Mouse (Mus musculus) granulocyte monocyte progenitor cell, adult 5-6 weeks (primary cell): ENCODE data around the gene B4galt5. TPM values are rescaled to one million over a fixed set of nuclear protein-coding genes. Genes with fewer than 3 reads are reported as not detected.

Experiments used
- ATAC-seq: replicated peaks from 2 replicates; pipeline ENCODE4 v1.8.0; 2016; ENCODE audit warnings: mild to moderate bottlenecking, moderate TSS enrichment, inconsistent platforms; ENCODE audit not compliant: poor library complexity, severe bottlenecking
- total RNA-seq, 2 experiments: library from RNA; stranded (forward) in 1 of 2; stranded (reverse) in 1 of 2; fragments of 200-712, 200-1000 nt in 1 of 2; fragments of >200 nt in 1 of 2; fragmentation: Nextera tagmentation in 1 of 2; gene quantifications; 2 replicates each; pipeline ENCODE4 v1.2.3; 2014 to 2017

B4galt5 gene
- total RNA-seq, 2 experiments from 2014 or later = 5.0 to 19.3 TPM

DNA sequence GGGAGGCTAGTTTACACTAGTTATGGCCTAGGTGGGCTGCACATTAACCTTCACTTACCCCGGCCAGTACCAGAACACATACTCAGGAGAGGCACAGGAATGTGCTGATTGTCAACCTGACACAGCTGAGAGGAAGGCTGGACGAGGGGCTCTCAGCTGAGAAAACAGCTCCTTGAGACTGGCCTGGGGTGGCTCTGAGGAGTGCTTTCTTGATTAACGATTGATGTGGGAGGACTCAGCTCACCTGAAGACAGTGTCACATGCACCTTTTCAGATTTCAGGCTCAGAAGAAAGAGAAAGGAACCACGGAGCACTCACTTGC, 42.7 kb downstream of the B4galt5 start:
- ATAC-seq = no peak

GRCm38 (mm10) chr2:167305382-167306272, 43.4 kb downstream of the B4galt5 start:
- ATAC-seq = no peak

GRCm38 (mm10) chr2:167304651-167305381, 44.2 kb downstream of the B4galt5 start:
- no peak for ATAC-seq

GRCm38 (mm10) chr2:167303806-167304205, 45.2 kb downstream of the B4galt5 start:
- ATAC-seq = no peak

GRCm38 (mm10) chr2:167303196-167303595, 45.8 kb downstream of the B4galt5 start:
- ATAC-seq = no peak

DNA sequence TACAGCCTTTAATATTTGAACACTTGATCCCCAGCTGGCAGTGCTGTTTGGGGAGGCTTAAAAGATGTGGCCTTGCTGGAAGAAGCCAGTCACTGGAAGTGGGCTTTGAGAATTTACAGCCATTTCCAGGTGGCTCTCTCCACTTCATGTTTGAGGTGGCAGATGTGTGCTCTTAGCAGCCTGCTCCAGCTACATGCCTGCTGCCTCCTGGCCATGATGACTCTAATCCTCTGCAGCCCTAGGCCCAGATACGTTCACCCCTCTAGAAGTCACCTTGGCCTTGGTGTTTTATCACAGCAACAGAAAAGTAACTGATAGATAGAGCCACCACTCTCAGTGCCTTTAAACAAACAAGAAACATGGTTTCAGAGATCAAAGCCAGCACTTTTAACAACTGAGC, 46.3 kb downstream of the B4galt5 start:
- ATAC-seq = no peak

DNA sequence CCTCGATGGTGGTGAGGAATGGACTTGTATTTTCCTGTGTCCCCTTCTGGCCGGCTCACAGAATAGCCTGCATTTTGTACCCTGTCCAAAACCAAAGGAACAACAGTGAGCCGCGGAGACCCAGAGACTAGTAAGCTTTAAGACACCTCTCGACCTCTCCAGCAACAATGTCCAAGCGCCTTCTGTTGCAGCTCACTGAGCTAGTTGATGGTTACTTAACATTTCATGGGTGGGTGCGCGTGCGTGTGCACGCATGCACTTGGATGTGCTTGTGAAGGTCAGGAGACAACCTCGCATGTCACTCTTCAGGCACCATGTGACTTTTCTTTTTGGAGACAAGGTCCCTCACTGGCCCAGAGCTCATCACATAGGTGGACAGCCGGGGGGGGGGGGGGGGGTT, 47.0 kb downstream of the B4galt5 start:
- ATAC-seq = no peak

- no peak for ATAC-seq
These were observed 47.4 kb downstream of the B4galt5 start for GRCm38 (mm10) chr2:167301601-167302000.

- no peak for ATAC-seq
These were observed 48.0 kb downstream of the B4galt5 start for GRCm38 (mm10) chr2:167300943-167301497.

GRCm38 (mm10) chr2:167299861-167300667, 48.9 kb downstream of the B4galt5 start:
- ATAC-seq = peak; percentile 46

DNA sequence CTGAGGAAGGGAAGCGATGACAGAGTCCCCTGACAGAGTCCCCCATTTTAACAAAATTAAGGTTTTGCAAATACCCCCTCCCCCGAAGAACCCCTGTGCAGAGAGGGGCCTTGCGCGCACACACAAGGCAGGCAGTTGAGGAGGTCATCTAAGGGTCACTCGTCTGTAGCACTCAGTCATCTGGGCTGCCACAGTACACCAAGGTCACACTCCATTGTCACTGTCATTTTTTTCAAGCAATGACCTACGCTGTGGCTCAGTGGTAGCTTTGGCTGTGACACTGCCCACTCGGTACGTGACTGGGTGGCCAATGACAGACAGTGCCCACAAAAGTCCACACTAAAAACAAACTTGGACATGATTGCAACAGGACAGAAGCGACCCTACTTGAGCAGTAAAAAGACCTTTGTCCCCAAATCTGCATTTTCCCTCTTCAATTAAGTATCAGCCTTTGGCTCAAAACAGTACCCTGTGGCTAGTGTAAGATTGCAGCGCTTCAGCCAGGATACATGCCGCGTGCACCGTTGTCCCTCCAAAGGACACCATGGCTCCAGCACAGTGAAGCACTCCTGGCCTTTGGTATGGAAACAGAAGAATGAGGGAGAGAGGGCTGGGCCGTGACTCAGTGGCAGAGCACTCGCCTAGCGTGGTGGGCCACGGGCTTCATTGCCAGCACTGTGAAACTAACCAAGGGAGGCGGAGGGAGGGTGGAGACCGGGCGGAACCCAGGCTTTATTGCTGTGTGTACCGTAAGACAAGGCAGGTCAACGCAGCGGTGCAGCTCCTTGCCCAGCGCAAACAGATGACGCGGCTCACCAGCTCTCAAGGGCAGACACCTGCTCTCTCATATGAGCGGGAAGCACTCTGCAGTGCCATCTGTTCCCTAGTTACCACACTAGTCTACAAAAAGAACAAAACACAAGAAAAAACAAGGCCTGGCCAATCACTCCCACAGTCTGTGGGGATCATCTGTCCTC, 50.0 kb downstream of the B4galt5 start:
- no peak for ATAC-seq

GRCm38 (mm10) chr2:167297985-167298384, 51.0 kb downstream of the B4galt5 start:
- no peak for ATAC-seq

- ATAC-seq = no peak
These were observed 54.1 kb downstream of the B4galt5 start for GRCm38 (mm10) chr2:167294926-167295325.

DNA sequence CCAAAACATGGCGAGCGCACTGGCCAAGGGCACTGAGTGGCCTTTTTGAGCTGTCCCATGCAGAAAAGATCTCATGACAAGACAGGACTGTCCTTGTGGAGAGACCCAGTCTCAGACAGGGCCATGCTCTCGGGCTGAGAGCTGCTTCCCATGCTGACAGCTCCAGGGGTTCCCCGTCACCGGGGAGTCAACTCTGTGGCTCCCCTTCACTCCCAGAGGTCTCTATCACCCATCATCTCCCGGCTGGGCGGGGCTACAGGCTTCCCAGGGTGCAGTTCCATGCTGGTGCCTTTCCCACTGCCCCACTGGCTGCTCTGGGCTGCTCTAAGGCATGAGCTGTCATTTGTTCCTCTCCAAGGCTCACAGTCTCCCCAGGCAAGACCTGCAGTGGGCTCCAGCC, 54.8 kb downstream of the B4galt5 start:
- ATAC-seq = no peak

- ATAC-seq = peak; percentile 37; the same call in 1 of the 2 replicates
These were observed 55.5 kb downstream of the B4galt5 start for GRCm38 (mm10) chr2:167293289-167294085.

DNA sequence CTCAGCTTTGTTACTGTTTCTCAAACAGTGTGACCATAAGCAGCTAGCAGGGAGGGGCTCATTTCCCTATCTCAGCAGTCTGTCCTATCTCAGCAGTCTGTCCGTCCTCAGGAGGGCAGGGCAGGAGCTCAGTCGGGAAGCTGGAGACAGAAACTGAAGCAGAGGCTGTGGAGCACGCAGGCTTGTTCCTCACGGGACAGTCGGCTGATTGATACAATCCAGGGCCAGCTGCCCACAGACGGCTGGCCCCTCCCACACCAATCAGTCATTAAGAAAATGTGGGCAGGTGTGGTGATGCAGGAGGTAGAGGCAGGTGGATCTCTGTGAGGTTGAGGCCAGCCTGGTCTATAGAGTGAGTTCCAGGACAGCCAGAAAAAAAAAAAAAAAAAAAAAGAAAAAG, 56.1 kb downstream of the B4galt5 start:
- 0 out of 2 replicates have a peak, but pooled peaks have one; percentile 30 for ATAC-seq

GRCm38 (mm10) chr2:167292151-167292591, 56.8 kb downstream of the B4galt5 start:
- ATAC-seq = no peak

DNA sequence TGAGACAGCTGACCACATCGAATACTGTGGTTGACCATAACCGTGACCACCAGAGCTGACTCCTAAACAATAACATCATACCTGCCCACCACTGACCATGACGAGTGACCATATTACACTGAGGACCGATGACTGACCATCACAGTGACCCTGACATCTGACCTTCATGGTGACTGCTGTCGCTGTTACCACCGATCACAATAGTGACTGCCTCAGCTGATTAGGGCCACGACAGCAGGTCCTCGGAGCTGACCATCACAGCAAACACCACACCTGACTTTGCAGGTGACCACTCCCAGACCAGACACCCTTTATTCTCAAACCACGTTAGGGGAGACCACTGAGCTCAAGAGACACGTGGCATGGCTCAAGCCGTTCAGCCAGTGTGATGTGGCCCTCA, 57.3 kb downstream of the B4galt5 start:
- ATAC-seq = no peak
